Mouse (Mus musculus) layer of hippocampus, adult 6 months (tissue): ENCODE data around the gene Nufip1. TPM values are rescaled to one million over a fixed set of nuclear protein-coding genes. Genes with fewer than 3 reads are reported as not detected.

Experiments used
- long read RNA-seq, 2 experiments: library from polyadenylated mRNA; unstranded; transcript quantifications; one replicate each; pipeline ENCODE4 v2.0.0; 2019 to 2020
- polyA plus RNA-seq: library from polyadenylated mRNA; unstranded; fragments of <200 nt; fragmentation: Nextera tagmentation; gene quantifications from 2 replicates; pipeline ENCODE4 v1.2.3, GENCODE M21; 2021

Gene Nufip1
- polyA plus RNA-seq: 5.5 and 5.8 TPM in 2 replicates
- long read RNA-seq, experiment 1, transcript Nufip1-201 (10 exons, 3,974 nt): major isoform, 19 of 25 reads
- long read RNA-seq, experiment 1, partial matches to known transcripts: 4 of 25 reads
- long read RNA-seq, experiment 1, other reads (novel, unspliced or antisense): 2 of 25 reads
- long read RNA-seq, experiment 2, transcript Nufip1-201 (10 exons, 3,974 nt): major isoform, 80 of 87 reads
- long read RNA-seq, experiment 2, partial matches to known transcripts: 3 of 87 reads
- long read RNA-seq, experiment 2, other reads (novel, unspliced or antisense): 4 of 87 reads

DNA sequence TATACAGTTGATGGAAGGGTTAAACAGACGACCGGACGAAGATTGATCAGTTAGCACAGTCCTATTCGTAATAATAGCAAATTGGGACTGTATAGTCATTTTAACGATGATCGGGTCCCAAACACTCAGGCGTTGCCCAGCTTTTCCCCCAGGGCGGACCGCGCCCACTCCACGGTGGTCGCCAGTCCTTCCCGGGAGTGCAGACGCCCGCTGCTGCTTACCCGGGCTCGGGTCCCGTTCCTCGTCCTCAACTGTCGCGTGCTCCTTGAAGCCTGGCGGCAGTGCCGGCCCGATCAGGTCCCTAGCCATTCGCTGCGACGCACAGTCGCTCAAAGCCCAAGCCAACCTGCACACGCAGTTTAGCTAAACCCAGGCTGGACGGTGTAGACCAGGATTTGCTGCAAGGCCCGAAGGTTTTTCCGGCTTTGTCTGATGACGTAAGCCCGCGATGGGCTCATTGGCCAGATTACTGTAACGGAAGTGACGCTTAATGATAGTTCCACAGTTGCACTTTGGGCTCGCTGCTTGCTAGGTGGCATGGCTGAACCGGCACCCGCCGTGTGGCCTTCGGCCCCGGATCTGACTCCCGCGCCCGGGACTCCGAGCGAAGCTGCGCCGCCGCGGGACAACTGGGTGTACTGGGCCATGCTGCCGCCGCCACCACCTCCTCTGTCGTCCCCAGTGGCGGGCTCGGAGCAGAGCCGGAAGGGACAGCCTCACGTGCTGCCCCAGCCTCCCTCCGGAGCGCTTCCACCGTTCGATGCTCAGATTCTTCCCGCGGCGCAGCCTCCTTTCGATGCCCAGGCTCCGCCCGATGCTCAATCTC lies at the start of gene Nufip1, which contains the start of gene Gpalpp1:
Nufip1 (plus strand) TSS at position 496 of the 826 bp plus-strand sequence.
Gpalpp1 (minus strand) TSS at position 365 of the 826 bp plus-strand sequence.

Other genes starting within 250 kb of the Nufip1 start
- gene Kctd4, start 155.9 kb upstream of the Nufip1 start, polyA plus RNA-seq: 18.5 and 21.9 TPM in 2 replicates
- 23.4 and 25.2 TPM in 2 replicates for gene Gtf2f2, start 100.0 kb upstream of the Nufip1 start, polyA plus RNA-seq
- gene Gpalpp1, start 131 bp upstream of the Nufip1 start, polyA plus RNA-seq: 5.6 and 7.8 TPM in 2 replicates